Mouse (Mus musculus) layer of hippocampus, postnatal 36 days (tissue): ENCODE results near the gene Pard3. TPM values are rescaled to one million over a fixed set of nuclear protein-coding genes. Genes with fewer than 3 reads are reported as not detected.

Source experiments
- DNase-seq, 2 experiments: peaks; one replicate each; pipeline ENCODE4 v3.0.0; 2022
- total RNA-seq, 2 experiments: library from RNA; stranded (reverse); gene quantifications; 2 replicates each; pipeline ENCODE4 v1.2.3; 2021

Gene Pard3
- total RNA-seq, 2 experiments from 2014 or later = 19.7 to 32.0 TPM

- no peak for DNase-seq
These were observed 493.9 kb downstream of the Pard3 start for GRCm38 (mm10) chr8:127557566-127557965.

- no peak for DNase-seq
These were observed 499.9 kb downstream of the Pard3 start for GRCm38 (mm10) chr8:127563634-127564033.

- no peak for DNase-seq
These were observed 500.7 kb downstream of the Pard3 start for GRCm38 (mm10) chr8:127564426-127564825.

GRCm38 (mm10) chr8:127569212-127569611 is 505.5 kb downstream of the Pard3 start:
- DNase-seq = no peak

GRCm38 (mm10) chr8:127570527-127570926 is 506.8 kb downstream of the Pard3 start:
- DNase-seq = no peak

- DNase-seq = no peak
These were observed 508.8 kb downstream of the Pard3 start for GRCm38 (mm10) chr8:127572493-127572892.

- no peak for DNase-seq
These were observed 513.0 kb downstream of the Pard3 start for GRCm38 (mm10) chr8:127576657-127577056.

GRCm38 (mm10) chr8:127577656-127578055 is 514.0 kb downstream of the Pard3 start:
- no peak for DNase-seq

GRCm38 (mm10) chr8:127579436-127579835 is 515.7 kb downstream of the Pard3 start:
- DNase-seq = no peak

- no peak for DNase-seq
These were observed 519.7 kb downstream of the Pard3 start for GRCm38 (mm10) chr8:127583429-127583828.

GRCm38 (mm10) chr8:127585618-127586017 is 521.9 kb downstream of the Pard3 start:
- DNase-seq = no peak

- no peak for DNase-seq
These were observed 523.0 kb downstream of the Pard3 start for GRCm38 (mm10) chr8:127586681-127587080.

GRCm38 (mm10) chr8:127588313-127588712 is 524.6 kb downstream of the Pard3 start:
- no peak for DNase-seq

GRCm38 (mm10) chr8:127589291-127589690 is 525.6 kb downstream of the Pard3 start:
- no peak for DNase-seq

GRCm38 (mm10) chr8:127590674-127591186 is 527.0 kb downstream of the Pard3 start:
- DNase-seq = no peak

GRCm38 (mm10) chr8:127592648-127593574 is 529.2 kb downstream of the Pard3 start:
- no peak for DNase-seq

- no peak for DNase-seq
These were observed 536.9 kb downstream of the Pard3 start for GRCm38 (mm10) chr8:127600641-127601040.

- no peak for DNase-seq
These were observed 539.4 kb downstream of the Pard3 start for GRCm38 (mm10) chr8:127603062-127603461.

GRCm38 (mm10) chr8:127608541-127609270 is 545.0 kb downstream of the Pard3 start:
- DNase-seq = no peak

GRCm38 (mm10) chr8:127609316-127609715 is 545.6 kb downstream of the Pard3 start:
- DNase-seq = no peak

GRCm38 (mm10) chr8:127614206-127614605 is 550.5 kb downstream of the Pard3 start:
- no peak for DNase-seq

GRCm38 (mm10) chr8:127616681-127617080 is 553.0 kb downstream of the Pard3 start:
- DNase-seq = no peak

- DNase-seq = no peak
These were observed 558.4 kb downstream of the Pard3 start for GRCm38 (mm10) chr8:127622137-127622536.
